Comparison of ENCODE assay signal across 16 mouse cellular contexts in the genomic region with DNA sequence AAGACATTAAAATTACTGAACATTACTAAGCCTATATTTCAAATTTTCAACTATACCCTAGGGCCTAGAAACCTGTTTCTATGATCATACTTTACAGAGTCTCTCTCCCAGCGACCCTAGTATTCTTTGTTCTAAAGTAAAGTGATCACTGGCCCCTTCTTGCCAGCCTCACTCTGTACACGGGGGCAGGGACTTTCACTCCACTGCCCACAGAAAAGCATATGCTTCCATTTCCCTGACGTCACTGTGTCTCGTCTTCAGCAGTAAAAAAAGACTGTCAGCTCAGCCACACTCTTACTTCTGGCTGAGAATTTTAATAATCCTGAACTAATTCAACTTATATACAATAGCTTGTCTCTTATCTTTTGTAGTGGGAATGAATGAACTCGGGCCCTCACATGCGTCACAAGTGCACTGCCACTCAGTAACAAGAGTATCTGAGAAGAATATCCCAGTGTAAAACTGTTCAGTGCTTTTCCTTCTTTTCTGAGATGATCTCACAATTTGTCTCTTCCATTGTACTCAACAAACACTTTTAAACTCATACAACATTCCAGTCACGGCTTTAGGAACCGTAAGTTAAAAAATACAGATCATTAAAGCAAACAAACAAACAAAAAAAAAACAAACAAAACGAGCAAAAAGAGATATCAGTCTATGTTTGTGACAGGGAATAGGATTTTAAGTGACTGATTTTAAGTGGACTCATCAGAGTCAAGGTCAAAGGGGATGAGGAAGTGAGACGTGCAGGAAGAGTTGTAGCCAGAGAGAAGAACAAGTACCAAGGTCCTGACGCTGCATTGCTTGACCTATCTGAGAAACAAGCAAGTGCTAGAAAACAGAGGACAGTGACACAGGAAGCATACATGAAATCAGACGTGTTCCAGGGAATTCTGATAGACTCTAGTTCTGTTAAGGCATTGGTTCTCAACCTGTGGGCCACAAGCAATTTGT.
"Had no signal": no experiment of that assay in that cellular context is flagged by ENCODE, and none has a peak within 500 bp of the region (broad histone marks: within the 10 kb centered on the region; RNA-seq: fewer than 3 reads in every experiment).

No protein-coding gene starts in this region.

- H3K4me2 ChIP-seq: liver, embryonic 11.5 days; liver, embryonic 15.5 days; neural tube, embryonic 13.5 days; stomach, embryonic 15.5 days had no signal

- DNase-seq: kidney, postnatal 25 days; lung, adult 2 months; lung, postnatal 4 days; retina, postnatal 1 day; right cerebral cortex, postnatal 4 days; spleen, adult 18-20 months; thymus, adult 2 months; thymus, postnatal 25 days had no signal

- H3K9ac ChIP-seq: liver, embryonic 15.5 days; neural tube, embryonic 13.5 days; stomach, embryonic 15.5 days had no signal

- H3K4me3 ChIP-seq: left cerebral cortex, adult 2 months; limb, embryonic 10.5 days; liver, embryonic 15.5 days; midbrain, embryonic 10.5 days; neural tube, embryonic 13.5 days; stomach, embryonic 15.5 days had no signal

- ATAC-seq: lung, postnatal 0 days had no signal

- H3K27ac ChIP-seq: left cerebral cortex, adult 2 months; limb, embryonic 10.5 days; liver, embryonic 15.5 days; midbrain, embryonic 10.5 days; neural tube, embryonic 13.5 days; stomach, embryonic 15.5 days had no signal

- H3K27me3 ChIP-seq: liver, embryonic 15.5 days; neural tube, embryonic 13.5 days; stomach, embryonic 15.5 days had no signal

- H3K9me3 ChIP-seq: limb, embryonic 10.5 days; liver, embryonic 15.5 days; midbrain, embryonic 10.5 days; neural tube, embryonic 13.5 days; stomach, embryonic 15.5 days had no signal

- H3K4me1 ChIP-seq: limb, embryonic 10.5 days; liver, embryonic 15.5 days; neural tube, embryonic 13.5 days; stomach, embryonic 15.5 days had no signal
